Mouse (Mus musculus) kidney, adult 2 months (tissue): Measurements from ENCODE around the gene Galnt12.

Experiments used
- CTCF ChIP-seq: fragments of 200-500 bp; conservative IDR thresholded peaks from 2 replicates; pipeline ENCODE4 v1.5.1; 2011; ENCODE audit warnings: low read depth, mild to moderate bottlenecking, control low read depth, low read length, moderate library complexity, mixed read lengths; ENCODE audit not compliant: insufficient read depth, insufficient read length
- POLR2A ChIP-seq: fragments of 200-500 bp; IDR thresholded peaks from one replicate; pipeline ENCODE4 v1.6.1; 2011; ENCODE audit warnings: low read depth, low read length, control low read depth

GRCm38 (mm10) chr4:47060900-47061299 lies 30.8 kb upstream of the Galnt12 start:
- TF ChIP-seq CTCF = no peak
- no peak for TF ChIP-seq POLR2A
